Mouse (Mus musculus) MEL (cell line): ENCODE results near the gene Rbm38.

Source experiments
- CHD2 ChIP-seq: IDR thresholded peaks from 2 replicates; pipeline ENCODE4 v1.6.1; 2011; ENCODE audit warnings: low read length, improper control_type of control experiment
- CTCF ChIP-seq, 3 experiments: IDR thresholded peaks in 2 of 3; conservative IDR thresholded peaks in 1 of 3; 2 replicates each; pipeline ENCODE4 v1.5.1; 2011 to 2012; ENCODE audit warnings: low read length in 3 of 3, low read depth in 2 of 3, mild to moderate bottlenecking in 2 of 3, improper control_type of control experiment in 1 of 3, inconsistent platforms in 1 of 3, mixed read lengths in 1 of 3, moderate library complexity in 1 of 3; ENCODE audit not compliant: control insufficient read depth in 1 of 3, insufficient read depth in 1 of 3, poor library complexity in 1 of 3, severe bottlenecking in 1 of 3
- EP300 ChIP-seq, 2 experiments: IDR thresholded peaks; 2 replicates each; pipeline ENCODE4 v1.6.1; 2011; ENCODE audit warnings: improper control_type of control experiment in 2 of 2, low read length in 2 of 2, low read depth in 1 of 2, mild to moderate bottlenecking in 1 of 2
- GABPA ChIP-seq: IDR thresholded peaks from 2 replicates; pipeline ENCODE4 v1.6.1; 2012; ENCODE audit warnings: low read depth, mild to moderate bottlenecking, inconsistent platforms, low read length, improper control_type of control experiment, moderate library complexity
- POLR2A ChIP-seq, 2 experiments: IDR thresholded peaks; 2 replicates each; pipeline ENCODE4 v1.6.1; 2011 to 2012; ENCODE audit warnings: low read length in 2 of 2, mild to moderate bottlenecking in 2 of 2, control low read depth in 1 of 2, improper control_type of control experiment in 1 of 2, low read depth in 1 of 2, moderate library complexity in 1 of 2; ENCODE audit not compliant: control insufficient read depth in 1 of 2, insufficient read depth in 1 of 2, poor library complexity in 1 of 2
- TBP ChIP-seq: IDR thresholded peaks from 2 replicates; pipeline ENCODE4 v1.8.0; 2011; ENCODE audit warnings: low read depth, low read length, improper control_type of control experiment
- UBTF ChIP-seq: IDR thresholded peaks from 2 replicates; pipeline ENCODE4 v1.6.1; 2012; ENCODE audit warnings: low read depth, mild to moderate bottlenecking, inconsistent platforms, low read length, improper control_type of control experiment, moderate library complexity, borderline replicate concordance; ENCODE audit not compliant: insufficient read depth
- USF2 ChIP-seq, 2 experiments: IDR thresholded peaks; 2 replicates each; pipeline ENCODE4 v1.6.1; 2011 to 2012; ENCODE audit warnings: improper control_type of control experiment in 2 of 2, low read length in 2 of 2, borderline replicate concordance in 1 of 2, inconsistent platforms in 1 of 2, low read depth in 1 of 2, mild to moderate bottlenecking in 1 of 2; ENCODE audit not compliant: insufficient read depth in 1 of 2

DNA sequence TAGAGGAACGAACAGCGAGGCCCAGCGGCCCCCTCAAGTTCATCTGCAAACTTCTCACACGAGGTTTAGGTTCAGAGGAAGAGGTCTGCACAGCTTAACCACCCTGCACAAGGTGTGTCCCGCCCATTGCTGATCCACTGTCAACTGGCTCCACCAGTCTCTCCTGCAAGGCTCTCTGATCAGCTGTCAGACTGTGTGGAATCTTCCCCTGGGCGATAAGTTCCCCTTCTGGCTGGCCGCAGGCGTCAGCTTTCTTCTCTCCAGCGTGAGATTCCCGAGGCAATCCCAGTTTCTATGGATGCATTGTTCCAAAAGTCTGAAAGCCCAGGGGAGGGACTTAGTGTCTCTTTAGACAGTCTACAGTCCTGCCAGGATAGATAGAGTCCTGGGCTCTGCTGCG is 38.0 kb downstream of the Rbm38 start:
- TF ChIP-seq GABPA (no peak), USF2 (IDR thresholded peaks at IDR 0.05; ENCODE audit: borderline replicate concordance in 1 of 2, insufficient read depth in 1 of 2, low read depth in 1 of 2, low read length in 2 of 2) (no peak), CTCF (IDR thresholded peaks at IDR 0.05 in 2 of 3, conservative IDR thresholded peaks at IDR 0.05 in 1 of 3; ENCODE audit: control insufficient read depth in 1 of 3, insufficient read depth in 1 of 3, low read depth in 2 of 3, low read length in 3 of 3, poor library complexity in 1 of 3, severe bottlenecking in 1 of 3) (no peak), TBP (no peak), CHD2 (no peak), UBTF (no peak), EP300 (IDR thresholded peaks at IDR 0.05; ENCODE audit: low read depth in 1 of 2, low read length in 2 of 2) (no peak), POLR2A (IDR thresholded peaks at IDR 0.05; ENCODE audit: control insufficient read depth in 1 of 2, insufficient read depth in 1 of 2, low read depth in 1 of 2, low read length in 2 of 2, poor library complexity in 1 of 2) (no peak)
